Mouse (Mus musculus): ENCODE measurements at regions not wholly inside any gene's neighbourhood (a gene's known extent, or its start where the extent isn't known, plus 50 kb on each side); places are given as distances from the start of the nearest gene placed in this dataset.

DNA sequence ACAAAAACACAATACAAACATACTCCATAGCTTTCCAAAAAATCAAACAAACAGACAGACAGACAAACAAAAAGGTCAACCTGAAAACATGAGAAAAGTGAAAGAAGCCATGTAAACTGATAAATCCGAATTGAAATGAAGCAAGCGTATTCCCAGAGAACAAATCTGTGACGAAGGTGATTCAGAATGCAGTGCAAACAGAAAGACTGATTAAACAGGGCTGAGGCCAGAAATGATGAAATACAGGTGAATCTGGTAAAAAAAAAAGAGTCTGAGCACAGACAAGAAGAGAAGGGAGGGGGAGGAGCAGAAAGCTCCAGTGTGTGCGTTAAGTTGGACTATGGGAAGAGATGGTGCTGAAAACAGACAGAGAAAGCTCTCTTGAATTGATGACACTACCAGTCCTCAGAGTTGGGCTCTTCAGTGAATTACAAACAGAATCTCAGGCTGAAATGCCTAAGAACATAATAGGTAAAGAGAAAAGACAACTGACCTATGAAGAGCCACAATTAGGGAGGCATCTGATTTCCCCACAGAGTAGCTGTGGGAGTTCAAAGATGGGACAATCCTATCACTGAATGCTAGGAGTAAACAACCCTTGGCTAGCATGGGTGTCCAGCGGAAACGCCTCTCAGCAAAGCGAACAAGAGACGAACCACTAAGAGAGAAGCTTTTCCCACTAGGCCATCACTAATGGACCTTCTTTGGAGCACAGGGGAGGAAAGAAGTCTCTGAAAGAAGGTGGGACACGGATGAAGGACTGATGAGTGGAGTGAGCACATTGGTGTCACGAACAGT, 140.3 kb upstream of the Runx1 start:
- Histone ChIP-seq H3K27ac (replicated peaks) (no peak overlapping the region), H3K4me3 (replicated peaks) (no peak overlapping the region), H3K4me1 (no peaks in the 10 kb centered on the region), H3K9ac (replicated peaks) (no peak overlapping the region), H3K9me3 (replicated peaks) (no peaks in the 10 kb centered on the region), H3K27me3 (replicated peaks) (no peaks in the 10 kb centered on the region), H3K4me2 (no peak overlapping the region), H3K36me3 (no peaks in the 10 kb centered on the region)
- ATAC-seq (ENCODE audit: low FRiP score) = no peak
- 89% methylated on average over 10 of the region's 10 CpGs for WGBS

DNA sequence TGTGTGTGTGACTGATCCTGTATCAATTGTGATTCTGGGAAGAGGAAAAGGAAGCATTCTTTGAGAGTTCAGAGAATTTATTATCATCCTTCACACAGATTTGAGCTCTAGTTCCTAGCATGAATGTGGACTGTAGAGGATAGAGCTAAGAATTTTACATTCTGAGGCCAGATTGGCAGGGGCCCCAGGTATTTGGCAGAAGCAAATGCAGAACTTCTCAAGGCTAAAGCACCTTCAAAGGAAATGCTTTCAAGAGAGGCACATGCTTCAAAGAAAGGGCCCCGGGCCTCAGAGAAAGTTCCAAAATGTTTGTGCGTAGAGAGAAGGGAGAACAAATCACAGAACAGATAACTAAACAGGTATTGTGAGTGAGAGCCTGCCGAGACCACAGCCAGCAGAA, 139.7 kb upstream of the Runx1 start:
- no peaks in the 10 kb centered on the region for H3K27me3 ChIP-seq (replicated peaks)
- no peak overlapping the region for H3K9ac ChIP-seq (replicated peaks)
- no peaks in the 10 kb centered on the region for H3K4me1 ChIP-seq
- H3K36me3 ChIP-seq = no peaks in the 10 kb centered on the region
- 79% methylated on average over 3 of the region's 3 CpGs for WGBS
- H3K4me2 ChIP-seq = no peak overlapping the region
- no peak for ATAC-seq (ENCODE audit: low FRiP score)
- no peak overlapping the region for H3K4me3 ChIP-seq (replicated peaks)
- H3K9me3 ChIP-seq (replicated peaks) = no peaks in the 10 kb centered on the region
- no peak overlapping the region for H3K27ac ChIP-seq (replicated peaks)

DNA sequence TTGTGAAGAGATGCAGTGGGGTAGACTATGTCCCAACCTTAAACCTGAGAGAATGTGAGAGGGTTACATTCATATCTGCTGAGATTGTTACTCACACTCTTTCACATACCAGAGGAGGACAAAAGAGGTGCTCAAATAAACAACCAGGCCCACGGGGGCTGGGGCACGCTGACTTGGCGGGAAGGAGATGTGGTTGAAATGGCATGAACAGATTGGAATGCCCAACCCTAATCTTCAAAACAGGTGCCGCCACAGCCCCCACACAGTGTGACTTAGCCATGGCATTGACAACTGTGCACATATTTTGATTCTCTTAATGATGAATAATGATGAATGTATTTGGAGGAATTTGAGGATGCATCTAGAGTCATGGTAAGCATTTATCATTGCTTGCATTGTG, 137.6 kb upstream of the Runx1 start:
- no peak for ATAC-seq (ENCODE audit: low FRiP score)
- Histone ChIP-seq H3K4me3 (replicated peaks) (no peak overlapping the region), H3K4me2 (no peak overlapping the region), H3K27me3 (replicated peaks) (no peaks in the 10 kb centered on the region), H3K9ac (replicated peaks) (no peak overlapping the region), H3K36me3 (no peaks in the 10 kb centered on the region), H3K4me1 (no peaks in the 10 kb centered on the region), H3K27ac (replicated peaks) (no peak overlapping the region), H3K9me3 (replicated peaks) (no peaks in the 10 kb centered on the region)
- WGBS = 94% methylated on average over 4 of the region's 4 CpGs

DNA sequence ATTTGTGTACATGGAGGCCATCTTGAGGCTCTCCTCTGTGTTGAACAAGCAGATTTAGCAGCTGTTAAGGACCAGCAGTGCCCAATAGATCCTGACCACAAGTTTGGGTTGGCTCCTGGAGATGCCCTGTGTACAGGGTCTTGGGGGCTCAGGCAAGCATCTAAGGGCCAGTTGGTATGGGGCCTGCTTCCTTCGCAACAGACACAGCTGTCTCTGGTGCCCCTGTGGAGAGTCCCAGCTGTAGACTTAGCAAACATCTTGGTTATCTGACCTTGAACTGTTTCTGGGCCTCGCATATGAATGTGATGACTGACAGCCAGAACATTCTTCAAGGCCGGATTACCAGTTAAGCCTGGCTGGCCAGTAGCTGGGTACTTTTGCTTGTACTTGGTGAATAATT, 135.4 kb upstream of the Runx1 start:
- Histone ChIP-seq H3K9me3 (replicated peaks) (no peaks in the 10 kb centered on the region), H3K9ac (replicated peaks) (no peak overlapping the region), H3K4me1 (no peaks in the 10 kb centered on the region), H3K4me2 (no peak overlapping the region), H3K27me3 (replicated peaks) (no peaks in the 10 kb centered on the region), H3K36me3 (no peaks in the 10 kb centered on the region), H3K27ac (replicated peaks) (no peak overlapping the region), H3K4me3 (replicated peaks) (no peak overlapping the region)
- WGBS = 84% methylated on average over 3 of the region's 3 CpGs
- ATAC-seq (ENCODE audit: low FRiP score) = no peak

DNA sequence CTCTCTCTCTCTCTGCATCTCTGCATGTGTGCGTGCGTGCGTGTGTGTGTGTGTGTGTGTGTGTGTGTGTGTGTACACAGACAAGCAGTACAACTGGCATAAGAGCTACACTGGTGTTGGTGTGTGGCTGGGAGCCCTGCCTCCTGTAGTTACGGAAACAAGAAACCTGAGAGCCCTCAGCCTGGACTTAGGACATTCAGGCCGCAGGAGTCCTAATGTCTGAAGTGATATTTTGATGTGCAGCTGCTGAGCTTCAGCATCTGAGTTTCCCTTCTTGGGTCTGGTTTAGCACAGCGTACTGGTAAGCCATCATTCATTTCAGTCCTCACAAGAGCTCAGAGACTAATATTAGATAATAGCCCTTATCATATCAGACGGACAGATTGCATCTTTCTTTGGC, 134.8 kb upstream of the Runx1 start:
- no peaks in the 10 kb centered on the region for H3K4me1 ChIP-seq
- no peaks in the 10 kb centered on the region for H3K27me3 ChIP-seq (replicated peaks)
- H3K4me3 ChIP-seq (replicated peaks) = no peak overlapping the region
- H3K4me2 ChIP-seq = no peak overlapping the region
- ATAC-seq (ENCODE audit: low FRiP score) = no peak
- no peak overlapping the region for H3K27ac ChIP-seq (replicated peaks)
- no peaks in the 10 kb centered on the region for H3K9me3 ChIP-seq (replicated peaks)
- 89% methylated on average over 7 of the region's 7 CpGs for WGBS
- no peaks in the 10 kb centered on the region for H3K36me3 ChIP-seq
- H3K9ac ChIP-seq (replicated peaks) = no peak overlapping the region

DNA sequence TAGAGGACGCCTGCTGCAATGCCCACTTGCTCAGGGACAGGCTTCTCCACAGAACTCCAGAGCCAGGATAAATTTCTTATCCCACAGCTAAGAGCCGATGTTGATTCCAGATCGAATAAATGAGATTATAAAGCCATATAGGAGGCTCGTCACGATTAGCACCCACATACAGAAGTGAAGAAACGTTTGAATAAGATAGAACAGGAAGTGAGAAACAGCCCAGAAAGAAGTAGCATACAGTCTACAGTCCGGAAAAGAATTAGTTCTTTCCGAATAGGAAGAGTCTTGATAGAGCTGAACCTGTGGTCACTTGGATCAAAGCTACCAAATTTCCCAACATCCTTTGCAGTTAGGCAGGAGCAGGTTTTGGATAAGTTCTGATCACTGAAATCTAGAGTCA, 133.0 kb upstream of the Runx1 start:
- 92% methylated on average over 8 of the region's 8 CpGs for WGBS
- ATAC-seq (ENCODE audit: low FRiP score) = no peak
- no peak overlapping the region for H3K4me2 ChIP-seq
- no peaks in the 10 kb centered on the region for H3K36me3 ChIP-seq
- H3K4me3 ChIP-seq (replicated peaks) = no peak overlapping the region
- H3K4me1 ChIP-seq = no peaks in the 10 kb centered on the region
- no peak overlapping the region for H3K9ac ChIP-seq (replicated peaks)
- H3K27me3 ChIP-seq (replicated peaks) = no peaks in the 10 kb centered on the region
- H3K9me3 ChIP-seq (replicated peaks) = no peaks in the 10 kb centered on the region
- no peak overlapping the region for H3K27ac ChIP-seq (replicated peaks)

DNA sequence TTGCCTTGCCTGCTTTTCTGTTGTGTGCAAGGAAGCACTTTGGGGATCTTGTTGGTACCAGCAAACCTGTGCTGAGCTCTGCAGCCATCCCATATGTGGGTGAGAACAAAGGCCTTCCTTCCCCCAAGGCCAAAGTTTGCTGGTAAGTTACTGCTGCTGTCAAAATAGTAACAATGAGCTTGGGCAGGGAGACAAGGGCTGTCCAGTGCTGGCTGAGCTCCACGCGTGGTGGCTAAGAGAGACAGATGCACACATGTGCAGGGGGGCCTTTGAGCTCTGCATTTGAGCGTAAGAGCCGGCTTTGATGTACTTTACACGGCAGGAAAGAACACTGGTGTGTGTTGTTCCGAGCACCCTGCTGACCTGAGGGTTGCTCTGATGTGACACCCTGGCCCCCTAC, 132.2 kb upstream of the Runx1 start:
- 36% methylated on average over 6 of the region's 6 CpGs for WGBS
- no peaks in the 10 kb centered on the region for H3K27me3 ChIP-seq (replicated peaks)
- H3K9me3 ChIP-seq (replicated peaks) = no peaks in the 10 kb centered on the region
- no peak overlapping the region for H3K4me2 ChIP-seq
- H3K9ac ChIP-seq (replicated peaks) = no peak overlapping the region
- H3K4me1 ChIP-seq = no peaks in the 10 kb centered on the region
- no peak for ATAC-seq (ENCODE audit: low FRiP score)
- no peak overlapping the region for H3K4me3 ChIP-seq (replicated peaks)
- H3K36me3 ChIP-seq = no peaks in the 10 kb centered on the region
- no peak overlapping the region for H3K27ac ChIP-seq (replicated peaks)

DNA sequence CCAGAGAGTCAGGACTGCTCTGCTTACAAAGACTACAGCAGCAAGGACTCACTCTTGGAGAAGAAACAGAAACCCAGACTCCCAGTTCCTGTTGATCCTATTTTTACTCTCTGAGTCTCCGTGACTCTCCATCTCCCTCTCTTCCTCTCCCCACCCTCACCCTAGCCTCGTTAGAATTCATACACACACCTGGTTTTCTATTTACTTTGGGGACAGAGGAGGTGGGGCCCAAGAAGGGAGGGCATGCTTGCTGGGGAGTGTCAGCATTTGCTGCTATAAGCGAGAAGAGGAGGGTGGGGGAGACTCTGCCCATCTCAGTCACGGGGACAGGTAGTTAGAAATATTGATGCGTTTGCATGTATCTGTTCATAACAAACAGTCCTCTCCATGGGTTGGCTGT, 129.6 kb upstream of the Runx1 start:
- no peak overlapping the region for H3K27ac ChIP-seq (replicated peaks)
- no peak overlapping the region for H3K4me2 ChIP-seq
- no peak overlapping the region for H3K9ac ChIP-seq (replicated peaks)
- no peak for ATAC-seq (ENCODE audit: low FRiP score)
- 61% methylated on average over 5 of the region's 5 CpGs for WGBS
- H3K4me1 ChIP-seq = 0 out of 2 replicates have a peak, but pooled peaks cover 2% of the 10 kb centered on the region
- no peak overlapping the region for H3K4me3 ChIP-seq (replicated peaks)
- no peaks in the 10 kb centered on the region for H3K9me3 ChIP-seq (replicated peaks)
- H3K36me3 ChIP-seq = no peaks in the 10 kb centered on the region
- H3K27me3 ChIP-seq (replicated peaks) = no peaks in the 10 kb centered on the region

DNA sequence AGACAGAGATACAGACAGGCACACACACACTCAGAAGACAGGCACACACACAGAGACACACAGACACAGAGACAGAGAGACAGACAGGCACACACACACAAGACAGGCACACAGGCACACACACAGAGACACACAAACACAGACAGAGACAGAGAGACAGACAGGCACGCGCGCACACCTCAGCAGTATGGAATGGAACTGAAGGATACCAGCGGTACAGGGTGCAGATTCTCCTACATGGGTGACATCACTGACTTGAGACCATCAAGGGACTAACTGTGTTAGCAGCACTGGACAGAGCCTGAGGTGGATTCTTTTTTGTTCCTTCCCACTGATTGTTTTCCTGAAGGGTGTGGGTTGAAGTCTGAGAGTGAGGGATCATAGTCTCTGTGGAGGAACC, 129.1 kb upstream of the Runx1 start:
- Histone ChIP-seq H3K9ac (replicated peaks) (no peak overlapping the region), H3K4me3 (replicated peaks) (no peak overlapping the region), H3K4me1 (0 out of 2 replicates have a peak, but pooled peaks cover 2% of the 10 kb centered on the region), H3K36me3 (no peaks in the 10 kb centered on the region), H3K4me2 (no peak overlapping the region), H3K27ac (replicated peaks) (no peak overlapping the region), H3K27me3 (replicated peaks) (no peaks in the 10 kb centered on the region), H3K9me3 (replicated peaks) (no peaks in the 10 kb centered on the region)
- 92% methylated on average over 4 of the region's 4 CpGs for WGBS
- no peak for ATAC-seq (ENCODE audit: low FRiP score)

DNA sequence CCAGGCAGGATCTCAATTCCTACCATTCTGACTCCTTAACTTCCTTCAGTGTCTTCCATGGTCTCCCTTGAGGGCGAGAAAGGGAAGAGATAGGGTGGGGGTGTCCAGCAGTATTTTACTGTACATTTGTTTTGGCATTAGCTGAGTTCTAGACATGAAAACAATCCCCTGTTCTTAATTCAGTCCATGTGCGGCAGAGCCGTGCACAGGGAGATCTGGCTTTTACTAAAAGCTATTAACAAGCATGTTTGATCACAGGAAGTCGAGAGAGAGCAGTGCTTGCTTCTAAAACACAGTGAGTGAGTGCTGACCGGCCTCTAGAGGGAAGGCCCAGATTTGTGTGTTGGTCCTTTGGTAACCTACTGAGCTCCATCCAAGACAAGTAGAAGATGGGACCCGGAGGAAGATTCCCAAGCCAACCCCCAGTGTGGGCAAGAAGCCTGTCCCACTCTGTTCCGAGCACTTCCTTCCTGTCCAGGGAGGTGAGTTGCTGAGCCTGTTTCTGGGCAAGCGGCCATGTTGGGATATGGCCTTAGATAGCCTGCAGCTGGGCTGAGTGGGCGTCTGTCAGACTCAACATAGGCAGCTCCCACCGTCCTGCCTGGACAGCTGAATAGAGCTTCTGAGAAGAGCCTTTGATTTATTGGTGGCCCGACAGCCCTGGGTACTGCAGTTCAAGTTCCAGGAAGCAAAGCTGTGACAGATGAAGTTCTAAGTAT, 128.1 kb upstream of the Runx1 start:
- Histone ChIP-seq H3K27me3 (replicated peaks) (no peaks in the 10 kb centered on the region), H3K4me1 (0 out of 2 replicates have a peak, but pooled peaks cover 2% of the 10 kb centered on the region), H3K4me3 (replicated peaks) (no peak overlapping the region), H3K4me2 (no peak overlapping the region), H3K9me3 (replicated peaks) (no peaks in the 10 kb centered on the region), H3K27ac (replicated peaks) (no peak overlapping the region), H3K36me3 (no peaks in the 10 kb centered on the region), H3K9ac (replicated peaks) (no peak overlapping the region)
- no peak for ATAC-seq (ENCODE audit: low FRiP score)
- 56% methylated on average over 11 of the region's 11 CpGs for WGBS

DNA sequence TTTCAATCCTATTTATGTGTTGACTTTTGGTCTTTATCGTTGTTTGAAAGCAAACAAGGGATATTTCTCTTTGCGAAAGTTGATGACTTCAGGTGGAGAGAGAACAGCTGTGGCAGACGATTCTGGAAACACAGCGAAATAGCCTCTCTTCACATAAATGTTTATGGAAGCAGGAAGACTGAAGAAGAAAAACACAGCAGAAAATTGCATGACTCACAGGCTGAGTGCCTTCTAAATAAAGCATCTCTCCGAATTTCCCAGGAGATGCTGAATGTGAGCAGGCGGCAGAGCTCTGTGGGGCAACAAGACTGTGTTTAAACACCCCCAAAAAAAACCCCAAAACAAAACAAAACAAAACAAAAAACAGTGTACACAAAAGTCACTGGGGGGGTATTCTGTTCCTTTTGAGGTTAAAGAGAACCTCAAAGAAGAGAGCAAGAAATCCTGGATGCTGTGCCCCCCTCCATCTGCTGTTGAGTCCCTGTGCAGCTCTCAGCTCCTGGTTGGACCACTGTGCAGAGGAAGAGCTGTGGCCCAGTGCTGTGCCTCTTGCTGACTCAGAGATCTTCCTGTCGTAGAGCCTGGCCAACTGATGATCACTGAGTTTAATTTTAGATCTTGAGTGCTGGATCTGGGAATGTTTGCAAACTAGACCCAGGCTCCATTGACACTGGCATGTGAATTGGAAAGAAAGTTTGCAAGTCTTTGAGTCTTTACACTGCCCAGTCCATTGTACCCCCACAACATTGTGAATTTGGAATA, 126.6 kb upstream of the Runx1 start:
- H3K4me1 ChIP-seq = 0 out of 2 replicates have a peak, but pooled peaks cover 2% of the 10 kb centered on the region
- H3K4me2 ChIP-seq = no peak overlapping the region
- no peaks in the 10 kb centered on the region for H3K27me3 ChIP-seq (replicated peaks)
- H3K36me3 ChIP-seq = no peaks in the 10 kb centered on the region
- 70% methylated on average over 7 of the region's 7 CpGs for WGBS
- ATAC-seq (ENCODE audit: low FRiP score) = no peak
- H3K4me3 ChIP-seq (replicated peaks) = no peak overlapping the region
- H3K9me3 ChIP-seq (replicated peaks) = no peaks in the 10 kb centered on the region
- H3K9ac ChIP-seq (replicated peaks) = no peak overlapping the region
- no peak overlapping the region for H3K27ac ChIP-seq (replicated peaks)

DNA sequence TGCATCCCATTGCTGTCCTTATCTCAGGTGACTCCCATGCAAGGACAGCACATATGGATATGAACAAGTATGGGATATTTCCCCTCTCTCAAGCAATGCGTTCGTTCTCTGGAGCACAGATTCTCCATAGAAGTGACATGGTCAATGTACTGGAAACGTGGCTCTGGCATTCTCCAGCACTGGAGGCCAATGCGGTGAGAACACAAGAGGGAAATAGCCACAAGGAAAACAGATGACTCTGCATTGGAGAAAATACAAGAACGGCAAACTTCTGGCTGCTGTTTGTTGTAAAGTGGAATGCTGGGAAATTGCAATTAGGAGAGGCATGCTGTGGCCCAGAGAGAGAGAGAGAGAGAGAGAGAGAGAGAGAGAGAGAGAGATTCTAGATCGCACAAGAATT, 125.6 kb upstream of the Runx1 start:
- Histone ChIP-seq H3K27ac (replicated peaks) (no peak overlapping the region), H3K4me1 (0 out of 2 replicates have a peak, but pooled peaks cover 2% of the 10 kb centered on the region), H3K9me3 (replicated peaks) (no peaks in the 10 kb centered on the region), H3K9ac (replicated peaks) (no peak overlapping the region), H3K27me3 (replicated peaks) (no peaks in the 10 kb centered on the region), H3K4me3 (replicated peaks) (no peak overlapping the region), H3K36me3 (no peaks in the 10 kb centered on the region), H3K4me2 (no peak overlapping the region)
- WGBS = 82% methylated on average over 6 of the region's 6 CpGs
- no peak for ATAC-seq (ENCODE audit: low FRiP score)

All from neural tube, embryonic 15.5 days (tissue).